Mouse (Mus musculus) cortical plate, adult 2 months (tissue): Measurements from ENCODE around the gene Cxcr5.

Source experiments
- CTCF ChIP-seq: fragments of 200-500 bp; IDR thresholded peaks from 2 replicates; pipeline ENCODE4 v1.5.1; 2011; ENCODE audit warnings: mild to moderate bottlenecking, control low read depth, low read length; ENCODE audit not compliant: insufficient read depth; ENCODE audit errors: extremely low read depth
- POLR2A ChIP-seq: fragments of 200-500 bp; IDR thresholded peaks from 2 replicates; pipeline ENCODE4 v1.6.1; 2011; ENCODE audit warnings: mild to moderate bottlenecking, low read length, control low read depth; ENCODE audit not compliant: insufficient read depth; ENCODE audit errors: extremely low read depth

DNA sequence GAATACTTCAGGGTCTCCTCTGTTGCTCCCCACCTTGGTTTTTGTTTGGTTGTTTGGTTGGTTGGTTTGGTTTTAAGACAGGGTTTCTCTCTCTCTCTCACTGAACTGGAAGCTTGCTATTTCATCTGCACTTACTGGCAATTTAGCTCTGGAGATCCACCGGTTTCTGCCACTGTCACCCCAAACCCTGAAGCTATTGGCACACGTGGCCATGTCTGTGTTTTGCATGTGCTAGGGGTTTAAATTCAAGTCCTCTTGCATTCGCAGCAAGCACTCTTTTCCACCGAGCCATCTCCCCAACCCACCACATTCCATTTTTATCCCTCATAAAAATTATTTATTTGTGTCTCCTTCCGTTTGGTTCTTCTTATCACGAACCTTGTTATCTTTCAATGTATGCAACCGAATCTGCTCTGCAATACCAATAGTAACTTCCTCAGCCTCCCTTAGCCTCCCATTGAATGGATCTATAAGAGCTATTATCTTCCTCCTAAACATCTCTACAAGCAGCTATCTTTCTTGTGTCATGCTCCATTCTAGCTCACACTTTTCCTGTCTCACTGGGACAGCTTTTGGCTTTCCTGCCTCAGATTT is 30.0 kb upstream of the Cxcr5 start:
- TF ChIP-seq CTCF, result no peak
- no peak for TF ChIP-seq POLR2A
